In genomic region chr11:80779527-80780344, GRCm38 (mm10) we compare ENCODE assay signal across 8 mouse cellular contexts. TPM values are rescaled to one million over a fixed set of nuclear protein-coding genes. Genes with fewer than 3 reads are reported as not detected.
DNase-seq lines count a peak whose midpoint lies in the region.

Gene Myo1d (minus strand): TSS chr11:80780025.

- 0 out of 2 replicates have a peak, but pooled peaks cover under 1% of the 10 kb centered on the region for H3K9me3 ChIP-seq in megakaryocyte, embryonic 14.5 days

- intact Hi-C loops in gastrocnemius, postnatal 14 days (cut with DNase I; ENCODE audit: low total_unique reads): loop anchor here (10.0 kb wide), 1 partner anchor 75 kb away; no protein-coding TSS in a partner anchor

- H3K4me1 ChIP-seq in megakaryocyte, embryonic 14.5 days: peaks cover 19% of the 10 kb centered on the region

- DNase-seq in adrenal gland, adult 18-20 months (ENCODE audit: low spot score in 2 of 2): peak; percentile 93 to 96
- DNase-seq in embryo, embryonic 10.5 days (ENCODE audit: low spot score): peak; percentile 87
- peak; percentile 88 for DNase-seq in gastrocnemius, postnatal 14 days
- DNase-seq in induced T-regulatory cell, adult 2 months (ENCODE audit: low read depth): peak; percentile 91
- DNase-seq in left cerebral cortex, adult 8-10 months (ENCODE audit: low spot score in 2 of 2): peak; percentile 72 to 76
- DNase-seq in right cerebral cortex, adult 2 months (ENCODE audit: low spot score in 2 of 2): peak; percentile 81 to 84
- DNase-seq in urinary bladder, postnatal 10 days (ENCODE audit: low spot score): peak; percentile 84

- H3K27me3 ChIP-seq in megakaryocyte, embryonic 14.5 days (replicated peaks): peaks cover 27% of the 10 kb centered on the region

- H3K36me3 ChIP-seq in megakaryocyte, embryonic 14.5 days (replicated peaks; ENCODE audit: low read length): no peaks in the 10 kb centered on the region

- H3K4me3 ChIP-seq in megakaryocyte, embryonic 14.5 days (replicated peaks): peak within 1 kb of the TSS; percentile 92

RNA-seq across cellular contexts. Expression of gene Myo1d, which starts in this region (rescaled TPM):
- total RNA-seq in adrenal gland, adult 18-20 months (2021): 10 to 100 TPM; 41.4 to 97.0 TPM
- total RNA-seq in gastrocnemius, postnatal 14 days (2021): 1 to 10 TPM; 6.4 to 7.0 TPM
- total RNA-seq in left cerebral cortex, adult 8-10 months (2022): 10 to 100 TPM in 3 of 4 experiments, 1 to 10 TPM in 1; 9.5 to 10.8 (median 10.7) TPM
- polyA plus RNA-seq in megakaryocyte, embryonic 14.5 days (2012; ENCODE audit: insufficient read depth, low replicate concordance): 1.1 TPM in 1 of 2 replicates, not detected in the other

Comparison
In these comparisons a context has a peak if more than half of its experiments do, and no peak if none do; other contexts are left out.
1. Peak in every context shown above with its lines: DNase-seq and H3K4me3 ChIP-seq.